Mouse (Mus musculus) gastrocnemius, postnatal 25 days (tissue): ENCODE measurements around the gene Tmem94. TPM values are rescaled to one million over a fixed set of nuclear protein-coding genes. Genes with fewer than 3 reads are reported as not detected.

ENCODE experiments used
- DNase-seq: peaks from one replicate; pipeline ENCODE4 v3.0.0; 2022
- microRNA-seq, 2 experiments: library from miRNA; unstranded; fragments of <30 nt; microRNA quantifications; one replicate each; pipeline ENCODE4 v1.2.0; 2021; ENCODE audit warnings: borderline replicate concordance in 2 of 2
- total RNA-seq, 2 experiments: library from RNA; stranded (reverse); gene quantifications; 1 replicate in 1 of 2; 2 replicates in 1 of 2; pipeline ENCODE4 v1.2.3; 2021

Tmem94 gene
- total RNA-seq, 2 experiments from 2014 or later = 68.5 to 72.2 TPM

DNA sequence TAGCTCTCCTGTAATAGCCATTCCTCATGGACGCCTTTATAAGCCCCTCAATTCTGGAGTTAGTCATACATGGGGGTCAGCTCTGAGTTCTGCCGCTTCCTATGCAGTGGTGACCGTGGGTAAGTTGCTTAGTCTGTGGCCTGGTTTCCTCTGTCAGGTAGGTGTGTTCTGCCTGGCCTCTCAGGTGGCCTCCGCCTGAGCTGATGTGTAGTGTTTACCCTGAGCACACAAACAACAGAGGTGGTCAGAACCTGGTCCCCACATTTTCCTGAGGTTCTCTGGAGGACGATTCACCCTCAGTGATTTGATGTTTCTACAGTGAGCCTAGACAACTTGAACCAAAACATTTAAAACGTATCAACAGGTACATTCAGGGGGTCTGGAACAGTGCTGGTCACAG, 66.8 kb downstream of the Tmem94 start:
- DNase-seq = no peak

DNA sequence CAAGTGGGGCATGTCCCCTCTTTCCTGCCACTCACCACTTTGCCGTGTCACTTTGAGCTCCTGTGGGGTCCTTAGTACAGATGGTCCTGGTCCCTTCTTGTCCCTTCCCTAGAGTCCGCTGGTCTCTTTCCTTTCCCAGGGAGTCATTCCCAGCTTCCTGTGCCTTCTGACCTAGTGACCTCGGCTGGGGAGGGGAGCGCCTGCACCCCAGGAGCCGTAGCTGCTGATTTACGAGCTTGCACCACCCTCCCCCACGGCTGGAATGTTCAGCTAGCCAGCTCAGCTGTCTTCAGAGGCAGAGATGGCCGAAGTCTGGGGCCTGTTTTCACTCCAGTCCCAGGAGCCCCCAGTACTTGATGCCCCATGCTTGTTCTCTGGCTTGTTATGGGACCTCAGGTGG, 67.3 kb downstream of the Tmem94 start:
- peak; percentile 59 for DNase-seq

DNA sequence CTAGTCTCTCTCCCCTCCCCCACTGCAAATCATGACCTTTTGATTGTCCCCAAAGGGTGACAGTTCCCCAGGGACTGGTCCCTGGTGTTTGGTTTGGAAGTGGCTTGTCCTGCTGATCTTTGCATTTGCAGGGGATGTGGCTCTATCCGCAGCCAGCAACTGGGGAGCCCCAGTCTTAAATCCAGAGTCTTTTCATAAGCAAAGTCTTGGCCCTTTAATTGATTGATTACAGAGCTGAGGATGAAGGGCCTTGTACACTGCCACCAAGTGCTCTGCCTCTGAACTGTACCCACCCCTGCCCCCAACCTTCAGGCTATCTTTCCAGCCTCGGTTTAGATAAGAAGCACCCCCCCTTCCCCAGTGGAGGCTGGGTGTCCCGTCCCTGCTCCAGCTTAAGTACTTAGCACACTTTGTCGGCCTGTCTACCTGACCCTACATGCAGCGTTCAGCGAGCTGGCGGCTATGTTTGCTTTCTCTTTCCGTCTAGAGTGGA, 67.8 kb downstream of the Tmem94 start:
- DNase-seq = no peak

DNA sequence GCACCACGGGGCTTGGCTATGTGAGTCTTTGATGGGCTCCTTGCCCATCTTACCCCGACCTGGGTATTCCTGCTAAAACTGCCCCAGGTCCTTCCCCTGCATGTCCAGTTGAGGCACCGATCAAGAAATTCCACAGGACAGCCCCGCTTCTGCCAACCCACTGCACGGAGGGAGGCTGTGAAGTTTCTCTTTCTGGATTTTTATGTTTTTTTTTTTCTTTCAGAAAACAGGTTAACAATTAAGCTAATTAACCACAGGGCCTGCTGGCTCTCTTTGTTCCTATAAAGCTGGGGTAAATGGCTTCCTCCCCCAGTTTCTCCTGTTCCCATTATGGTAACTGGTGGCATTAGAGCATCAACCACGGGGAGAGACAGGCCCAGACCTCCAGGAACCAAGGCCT, 68.8 kb downstream of the Tmem94 start:
- no peak for DNase-seq

DNA sequence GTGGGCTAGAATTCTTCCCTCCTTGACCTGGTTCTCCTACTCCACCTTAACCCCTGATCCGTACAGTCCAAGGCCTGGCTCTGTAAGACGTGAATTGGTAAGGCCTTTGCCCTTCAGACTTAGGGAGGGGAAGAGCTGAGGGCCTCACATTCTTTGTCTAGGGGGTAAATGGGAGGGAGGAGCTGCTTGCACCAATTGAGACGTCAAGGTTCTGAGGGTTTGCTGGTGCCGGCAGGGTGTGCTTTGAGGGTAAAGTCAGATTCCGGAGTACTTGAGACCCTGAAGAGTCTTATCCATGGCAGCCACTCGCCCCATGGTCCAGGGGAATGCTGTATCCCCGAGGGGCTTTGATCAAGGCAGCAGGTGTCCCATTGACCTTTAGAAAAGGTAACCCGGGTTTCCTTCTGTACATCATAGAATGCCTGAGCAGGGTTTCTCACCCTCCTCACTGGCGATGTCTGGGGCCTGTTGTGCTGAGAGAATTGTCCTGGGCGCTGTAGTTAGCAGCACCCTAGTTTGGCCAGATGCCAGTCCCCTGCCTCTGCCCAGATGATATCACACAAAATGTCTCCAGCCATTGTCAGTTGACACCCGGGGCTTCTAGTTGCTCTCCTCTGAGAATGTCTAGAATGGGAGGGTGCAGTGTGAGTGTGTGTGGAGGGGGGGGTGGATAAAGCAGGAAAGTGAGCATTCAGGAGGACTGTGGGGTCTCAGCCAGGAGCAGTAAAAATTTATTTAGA, 71.6 kb downstream of the Tmem94 start:
- no peak for DNase-seq

DNA sequence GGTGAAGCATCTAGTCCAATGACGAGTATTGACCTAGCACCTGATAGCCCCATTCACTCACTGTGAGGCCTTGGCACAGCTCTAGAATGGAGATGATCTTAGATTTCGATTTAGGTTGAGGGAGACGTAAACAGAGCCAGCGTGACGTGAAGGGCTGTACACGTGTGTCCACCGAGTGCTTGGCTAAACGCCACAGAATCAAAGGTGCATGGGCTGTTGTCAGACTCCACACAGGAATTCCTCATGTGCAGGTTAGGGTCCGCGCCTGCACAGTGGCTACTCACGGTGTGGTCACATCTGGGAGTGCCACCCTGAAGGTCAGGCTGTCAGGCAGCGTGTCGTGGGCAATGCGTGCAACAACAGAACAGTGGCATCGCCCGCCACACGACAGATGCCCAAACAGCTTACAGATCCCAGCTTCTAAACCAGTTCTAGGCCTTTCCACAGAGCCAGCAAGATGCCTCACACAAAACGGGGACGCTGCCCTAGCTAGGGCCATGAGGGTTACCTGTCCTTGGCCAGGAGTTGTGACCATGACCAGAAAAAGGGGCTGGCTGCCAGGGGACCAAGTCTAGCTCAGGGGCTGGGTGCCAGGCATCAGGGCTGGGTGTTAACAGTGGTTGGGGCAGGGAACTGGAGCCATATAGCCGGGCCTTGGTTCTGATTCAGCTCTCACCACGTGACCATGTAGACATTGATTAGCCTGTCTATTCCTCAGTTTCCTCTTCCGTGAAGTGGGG, 72.5 kb downstream of the Tmem94 start:
- no peak for DNase-seq

DNA sequence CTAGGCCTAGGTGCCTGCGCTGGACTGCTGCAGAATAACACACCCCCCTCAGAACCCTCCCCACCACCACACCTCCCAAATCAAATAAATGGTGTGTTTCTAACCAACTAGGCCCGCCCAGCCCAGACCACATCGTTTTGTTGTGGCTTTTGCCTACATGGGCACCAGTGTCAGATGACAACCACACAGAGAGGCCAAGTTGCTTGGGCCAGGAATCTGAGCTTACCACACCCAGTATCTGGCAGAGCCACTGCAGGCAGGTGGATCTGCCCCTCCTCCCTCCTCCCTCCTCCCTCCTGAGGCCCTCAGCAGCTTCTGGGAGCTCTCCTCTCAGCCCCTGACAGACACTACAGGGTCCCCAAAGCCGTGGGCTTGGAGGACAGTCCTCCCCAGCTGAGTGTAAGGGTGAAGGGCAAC, 73.7 kb downstream of the Tmem94 start:
- DNase-seq = peak; percentile 61

DNA sequence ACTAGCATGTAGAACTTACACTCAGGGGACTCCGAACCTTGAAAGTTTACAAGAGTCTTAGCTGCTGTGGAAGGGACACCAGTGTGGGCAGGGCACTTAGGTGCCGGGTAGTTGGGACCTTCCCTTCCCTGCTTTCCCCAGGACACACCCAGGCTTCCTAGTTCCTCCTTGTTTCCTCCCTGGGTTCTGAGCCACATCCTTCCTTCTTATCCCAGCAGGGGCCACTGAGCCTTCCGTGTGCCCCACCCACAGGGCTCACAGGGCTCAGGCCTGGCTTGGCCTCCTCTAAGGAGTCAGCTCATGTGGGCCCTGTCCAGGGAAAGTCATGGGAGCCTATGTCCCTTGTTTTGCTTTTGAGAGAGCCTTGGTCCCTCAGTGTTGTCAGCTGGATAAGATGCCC, 74.5 kb downstream of the Tmem94 start:
- no peak for DNase-seq

DNA sequence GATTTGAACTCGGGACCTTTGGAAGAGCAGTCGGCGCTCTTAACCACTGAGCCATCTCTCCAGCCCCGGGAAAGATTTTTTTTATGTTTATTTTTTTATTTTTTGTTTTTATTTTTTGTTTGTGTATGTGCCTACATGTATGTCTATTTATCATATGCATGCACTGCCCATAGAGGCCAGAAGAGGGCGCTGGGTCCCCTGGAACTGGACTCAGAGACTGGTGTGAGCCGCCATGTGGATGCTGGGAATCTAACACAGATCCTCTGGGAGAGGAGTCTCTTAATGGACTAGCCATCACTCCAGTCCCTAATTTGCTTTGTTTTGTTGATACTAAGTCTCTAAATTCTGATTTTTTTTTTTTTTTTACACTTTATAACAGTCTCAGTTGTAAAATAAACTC, 75.8 kb downstream of the Tmem94 start:
- DNase-seq = no peak

DNA sequence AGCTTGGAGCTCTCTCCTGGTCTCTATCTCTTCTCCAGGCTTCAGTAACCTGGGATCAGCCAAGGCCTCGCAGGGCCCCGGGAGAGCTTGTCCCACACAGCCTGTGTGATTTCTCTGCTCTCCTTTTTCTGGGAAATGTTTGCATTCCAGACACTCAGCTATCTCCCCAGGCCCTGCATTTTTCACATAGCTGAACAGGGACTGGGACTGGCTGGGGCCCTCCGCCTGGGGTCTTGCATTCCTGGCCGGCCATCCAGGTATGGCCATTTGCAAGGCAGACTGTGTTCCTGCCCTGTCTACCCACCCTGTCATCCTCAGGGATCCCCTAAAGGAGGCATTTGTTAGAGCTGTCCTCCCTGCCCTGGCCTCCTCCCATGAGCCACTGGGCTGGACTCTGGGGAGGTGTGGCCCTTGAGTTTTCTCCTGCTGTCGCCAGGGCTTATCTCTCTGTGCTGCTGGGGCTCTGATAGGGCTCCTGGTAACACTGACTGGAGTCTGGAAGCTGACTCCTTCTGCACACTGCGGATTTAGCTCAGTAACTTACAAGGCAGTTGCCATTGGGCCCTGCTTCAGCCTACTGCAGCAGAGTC, 76.8 kb downstream of the Tmem94 start:
- DNase-seq = no peak

DNA sequence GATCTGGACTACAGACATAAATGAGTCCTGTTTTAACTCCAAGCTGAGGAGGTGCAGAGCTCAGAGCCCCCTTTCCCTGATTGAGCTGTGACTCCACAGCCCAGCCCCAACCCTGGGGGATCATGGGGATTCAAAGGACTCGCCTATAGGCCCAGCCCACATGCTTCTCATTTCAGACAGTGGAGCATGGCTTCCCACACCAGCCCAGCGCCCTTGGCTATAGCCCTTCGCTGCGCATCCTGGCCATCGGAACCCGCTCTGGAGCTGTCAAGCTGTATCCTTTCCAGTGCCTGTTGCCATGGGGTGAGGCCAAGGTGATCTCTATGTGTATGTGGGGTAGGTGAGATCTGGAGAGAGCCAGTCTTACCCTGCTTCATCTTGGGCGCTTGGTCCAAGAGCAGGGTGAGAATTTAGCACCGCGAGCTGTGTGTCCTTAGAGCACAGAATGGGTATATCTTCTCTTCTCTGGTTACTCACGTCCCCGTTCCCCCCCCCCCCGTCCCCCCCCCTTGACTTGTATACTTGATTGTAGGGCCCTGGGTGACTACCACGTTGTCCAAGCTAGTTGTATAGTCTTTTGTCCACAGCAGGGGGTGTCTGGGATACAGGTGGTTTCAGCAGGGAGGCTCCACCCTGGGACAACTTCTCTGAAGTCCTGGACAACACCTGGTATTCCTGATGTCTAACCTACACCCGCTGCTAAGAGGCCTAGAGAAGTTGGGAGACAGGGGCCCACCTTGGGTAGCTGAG, 78.1 kb downstream of the Tmem94 start:
- DNase-seq = no peak

DNA sequence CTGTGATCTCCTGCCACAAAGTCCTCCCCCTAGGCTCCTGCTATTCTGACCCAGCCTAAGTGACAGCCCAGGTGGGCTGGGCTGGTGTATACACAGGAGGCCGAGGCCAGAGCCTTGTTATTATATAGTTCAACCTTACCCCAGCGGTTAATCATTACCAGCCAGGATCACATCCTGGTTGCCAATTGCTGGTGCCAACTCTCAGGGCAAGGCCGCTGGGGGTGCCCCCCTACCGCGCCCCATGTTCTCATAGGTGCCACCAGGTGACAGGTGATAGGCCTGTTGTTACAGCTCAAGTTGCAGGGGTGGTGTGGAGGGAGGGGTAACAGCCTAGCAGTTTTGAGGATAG, 78.6 kb downstream of the Tmem94 start:
- no peak for DNase-seq

DNA sequence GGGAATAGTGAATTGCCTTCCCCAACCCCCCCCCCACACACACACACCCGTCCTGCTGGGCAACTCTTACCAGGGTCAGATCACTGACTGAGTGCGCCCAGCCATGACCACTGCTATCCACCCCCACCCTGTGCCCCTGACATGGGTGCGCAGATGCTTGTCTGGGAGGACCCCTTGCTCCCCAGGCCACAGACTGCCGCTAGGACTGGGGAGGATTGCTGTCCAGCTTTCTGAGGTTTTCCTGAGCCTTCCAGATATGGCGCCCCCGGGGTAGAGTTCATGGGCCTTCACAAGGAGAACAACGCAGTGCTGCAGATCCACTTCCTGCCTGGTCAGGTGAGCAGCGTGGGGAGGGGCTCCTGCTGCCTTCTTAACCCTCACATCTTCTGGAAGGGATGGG, 79.0 kb downstream of the Tmem94 start:
- no peak for DNase-seq

DNA sequence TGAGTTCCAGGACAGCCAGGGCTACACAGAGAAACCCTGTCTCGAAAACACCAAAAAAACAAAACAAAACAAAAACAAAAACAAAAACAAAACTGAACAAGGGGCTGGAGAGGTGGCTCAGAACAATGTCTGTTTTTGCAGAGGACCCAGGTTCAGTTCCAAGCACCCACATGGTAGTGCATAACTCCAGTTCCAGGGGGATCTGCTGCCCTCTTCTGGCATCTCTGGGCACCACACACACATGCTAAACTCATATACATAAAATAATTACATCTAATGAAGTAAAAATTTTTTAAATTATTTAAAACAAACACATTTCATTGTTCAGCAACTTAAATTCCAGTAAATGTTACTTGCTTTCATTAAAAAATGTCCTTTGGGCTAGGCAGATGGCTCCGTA, 80.6 kb downstream of the Tmem94 start:
- DNase-seq = no peak

Small RNA genes within 50 kb of the gene (microRNA-seq; reads per million reads assigned to microRNA genes)
- gene Mir5621 = 0 to 0.53 reads per million in 2 experiments

Other genes starting within 250 kb of the Tmem94 start
- gene Sumo2, start 229.2 kb upstream of the Tmem94 start, total RNA-seq = 100 to 1,000 TPM; 119 to 122 TPM
- gene Nup85, start 201.0 kb upstream of the Tmem94 start, total RNA-seq = 10 to 100 TPM; 21.4 to 23.8 TPM
- 10 to 100 TPM; 62.2 to 67.5 TPM for gene Mrps7, start 161.5 kb upstream of the Tmem94 start, total RNA-seq
- gene Gga3, start 161.4 kb upstream of the Tmem94 start, total RNA-seq = 10 to 100 TPM; 10.8 to 12.5 TPM
- 10 to 100 TPM; 35.1 to 54.4 TPM for gene Mif4gd, start 152.5 kb upstream of the Tmem94 start, total RNA-seq
- gene Slc25a19, start 137.1 kb upstream of the Tmem94 start, total RNA-seq = 10 to 100 TPM; 44.7 to 58.7 TPM
- 10 to 100 TPM; 56.5 to 58.2 TPM for gene Grb2, start 56.8 kb upstream of the Tmem94 start, total RNA-seq
- 10 to 100 TPM; 13.7 to 13.9 TPM for gene Caskin2, start 48.2 kb downstream of the Tmem94 start, total RNA-seq
- gene Tsen54, start 49.3 kb downstream of the Tmem94 start, total RNA-seq = 1 to 10 TPM; 3.2 to 7.5 TPM
- 1 to 10 TPM; 7.8 to 9.0 TPM for gene Llgl2, start 58.6 kb downstream of the Tmem94 start, total RNA-seq
- gene Myo15b, start 93.0 kb downstream of the Tmem94 start, total RNA-seq = not detected
- 1 to 10 TPM in 1 of 2 experiments, under 1 TPM in 1; 0.51 to 1.9 TPM for gene Smim5, start 134.5 kb downstream of the Tmem94 start, total RNA-seq
- not detected for gene Smim6, start 146.6 kb downstream of the Tmem94 start, total RNA-seq
- 10 to 100 TPM in 1 of 2 experiments, 1 to 10 TPM in 1; 9.4 to 14.5 TPM for gene Sap30bp, start 167.8 kb downstream of the Tmem94 start, total RNA-seq
- gene Recql5, start 168.0 kb downstream of the Tmem94 start, total RNA-seq = 1 to 10 TPM; 4.9 to 6.8 TPM
- 1 to 10 TPM; 4.2 to 4.5 TPM for gene Itgb4, start 209.3 kb downstream of the Tmem94 start, total RNA-seq
- gene Galk1, start 247.3 kb downstream of the Tmem94 start, total RNA-seq = 1 to 10 TPM; 3.6 to 4.3 TPM